Mouse (Mus musculus) limb, embryonic 11.5 days (tissue): Measurements from ENCODE around the gene Grk2. TPM values are rescaled to one million over a fixed set of nuclear protein-coding genes. Genes with fewer than 3 reads are reported as not detected.

Source experiments
- ATAC-seq: fragments of 200-750 bp; cut with Nextera tagmentation; 2 replicates; pipeline ENCODE4 v1.8.0; 2017; ENCODE audit warnings: low read depth; ENCODE audit not compliant: insufficient number of reproducible peaks, low FRiP score, low TSS enrichment
- DNase-seq: peaks from one replicate; pipeline ENCODE4 v3.0.0-alpha.2; 2015; ENCODE audit warnings: low spot score
- H3K27ac ChIP-seq: fragments of 300-500 bp; sonication (generic); replicated peaks from 2 replicates; pipeline ENCODE4 v1.5.1; 2014; ENCODE audit warnings: low read depth, mild to moderate bottlenecking, low read length
- H3K27me3 ChIP-seq: fragments of 300-500 bp; sonication (generic); 2 replicates; pipeline ENCODE4 v1.6.1; 2014; ENCODE audit warnings: mild to moderate bottlenecking, low read length, mixed read lengths; ENCODE audit not compliant: control insufficient read depth, insufficient read depth
- H3K36me3 ChIP-seq: fragments of 300-500 bp; sonication (generic); 2 replicates; pipeline ENCODE4 v1.6.1; 2014; ENCODE audit warnings: mild to moderate bottlenecking, low read length, moderate library complexity, mixed read lengths; ENCODE audit not compliant: control insufficient read depth, insufficient read depth
- H3K4me1 ChIP-seq: fragments of 300-500 bp; sonication (generic); 2 replicates; pipeline ENCODE4 v1.6.1; 2014; ENCODE audit warnings: low read length, mixed read lengths; ENCODE audit not compliant: control insufficient read depth, insufficient read depth
- H3K4me2 ChIP-seq: fragments of 300-500 bp; sonication (generic); 2 replicates; pipeline ENCODE4 v1.6.1; 2014; ENCODE audit warnings: low read depth, mild to moderate bottlenecking, moderate library complexity; ENCODE audit not compliant: severe bottlenecking
- H3K4me3 ChIP-seq: fragments of 300-500 bp; sonication (generic); 2 replicates; pipeline ENCODE4 v1.5.1; 2014; ENCODE audit warnings: low read depth, low read length
- H3K9ac ChIP-seq: fragments of 300-500 bp; sonication (generic); 2 replicates; pipeline ENCODE4 v1.6.1; 2014; ENCODE audit warnings: mild to moderate bottlenecking, low read length
- H3K9me3 ChIP-seq: fragments of 300-500 bp; sonication (generic); 2 replicates; pipeline ENCODE4 v1.6.1; 2016; ENCODE audit warnings: low read length; ENCODE audit not compliant: control insufficient read depth
- WGBS: fragments of 180-500 bp; shearing (Covaris S2); extraction: QIAGEN DNeasy Blood & Tissue Kit; methylation state at CpG from one replicate; pipeline ENCODE4 v1.1.7; 2014; 5-methylcytosine and 5-hydroxymethylcytosine counted together
- polyA plus RNA-seq: library from polyadenylated mRNA; unstranded; fragments of >200 nt; fragmentation: Nextera tagmentation; extraction: Ambion mirVana; gene quantifications from 2 replicates; pipeline ENCODE4 v1.2.1, GENCODE M21; 2014

The Grk2 gene
- polyA plus RNA-seq, 1 experiment from 2014 or later, result 15.4 TPM

DNA sequence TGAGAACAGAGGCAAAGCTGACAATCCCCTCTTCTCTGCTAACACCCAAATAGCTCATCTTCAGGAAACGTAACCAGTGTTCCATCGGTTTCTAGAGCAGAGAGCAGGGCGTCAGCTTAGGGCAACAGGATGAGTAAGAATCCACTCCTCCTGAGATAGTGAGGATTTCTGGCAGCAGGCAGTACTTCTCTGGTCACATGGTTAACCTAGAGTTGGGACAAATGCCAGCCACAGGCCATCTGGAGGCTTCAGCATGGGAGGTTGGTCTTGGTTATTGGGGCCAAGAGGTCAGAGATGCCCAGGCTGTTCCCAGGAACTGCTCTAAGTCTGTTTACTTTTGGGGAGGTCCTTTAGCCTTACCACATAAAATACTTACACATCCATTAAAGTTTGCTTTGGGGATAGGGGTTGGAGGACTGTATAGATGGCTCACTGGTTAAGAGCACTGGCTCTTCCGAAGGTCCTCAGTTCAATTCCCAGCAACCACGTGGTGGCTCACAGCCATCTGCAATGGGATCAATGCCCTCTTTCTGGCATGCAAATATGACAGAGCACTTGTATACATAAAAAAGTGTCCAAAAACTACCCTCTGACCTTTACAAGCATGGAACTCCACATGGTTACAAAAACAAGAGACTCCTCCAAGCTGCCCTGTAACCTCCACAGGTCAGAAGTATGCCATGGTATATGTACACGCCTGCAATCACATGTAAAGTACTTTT lies 9.4 kb upstream of the Grk2 start:
- H3K4me2 ChIP-seq, result no peak overlapping the region
- H3K9me3 ChIP-seq, result no peaks in the 10 kb centered on the region
- H3K4me1 ChIP-seq, result no peaks in the 10 kb centered on the region
- H3K4me3 ChIP-seq, result no peak overlapping the region
- peaks cover 18% of the 10 kb centered on the region for H3K36me3 ChIP-seq
- WGBS, result 75% methylated on average over 6 of the region's 6 CpGs
- DNase-seq (no peak), ATAC-seq (no peak)
- H3K27ac ChIP-seq, result no peak overlapping the region
- no peaks in the 10 kb centered on the region for H3K27me3 ChIP-seq
- no peak overlapping the region for H3K9ac ChIP-seq

DNA sequence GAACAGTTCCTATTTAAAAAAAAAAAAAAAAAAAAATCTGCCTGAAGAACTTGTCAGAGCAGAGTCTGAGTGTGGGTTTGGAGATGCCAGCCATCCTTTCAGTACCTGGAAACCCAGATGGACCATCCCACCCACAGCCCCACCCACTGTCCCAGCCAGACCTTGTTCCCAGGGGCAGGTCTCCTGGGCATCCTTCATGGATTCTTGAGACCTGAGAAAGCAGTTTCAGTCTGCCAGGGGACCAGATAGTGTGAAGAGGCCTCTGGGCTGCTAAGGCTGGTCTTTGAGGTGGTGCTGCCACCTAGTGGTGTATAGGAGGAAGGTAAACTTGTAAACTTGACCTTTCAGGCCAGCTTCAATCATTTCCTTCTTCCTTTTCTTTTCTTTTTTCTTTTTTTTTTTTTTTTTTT lies 3.8 kb upstream of the Grk2 start:
- Histone ChIP-seq H3K36me3 (no peaks in the 10 kb centered on the region), H3K4me1 (peaks cover 5% of the 10 kb centered on the region), H3K9ac (no peak overlapping the region), H3K4me2 (no peak overlapping the region), H3K27me3 (no peaks in the 10 kb centered on the region), H3K9me3 (no peaks in the 10 kb centered on the region), H3K27ac (no peak overlapping the region), H3K4me3 (no peak overlapping the region)
- peak; percentile 62 for DNase-seq
- ATAC-seq, result no peak; the same call in 1 of the 2 replicates

- Histone ChIP-seq H3K9ac (no peak overlapping the region), H3K27ac (no peak overlapping the region), H3K4me3 (no peak overlapping the region), H3K27me3 (no peaks in the 10 kb centered on the region), H3K36me3 (no peaks in the 10 kb centered on the region), H3K4me1 (peaks cover 10% of the 10 kb centered on the region), H3K9me3 (no peaks in the 10 kb centered on the region), H3K4me2 (no peak overlapping the region)
- DNase-seq (no peak), ATAC-seq (no peak)
- 94% methylated on average over 4 of the region's 4 CpGs for WGBS
Measured at GRCm38 (mm10) chr19:4309302-4309701, 3.3 kb upstream of the Grk2 start.

GRCm38 (mm10) chr19:4305491-4306189 lies 382 bp downstream of the Grk2 start:
- Histone ChIP-seq H3K27me3 (no peaks in the 10 kb centered on the region), H3K4me3 (peak overlapping the region; percentile 68), H3K4me1 (peaks cover 39% of the 10 kb centered on the region), H3K27ac (peak overlapping the region; percentile 81), H3K4me2 (peak overlapping the region; percentile 71), H3K9ac (peak overlapping the region; percentile 98), H3K9me3 (no peaks in the 10 kb centered on the region), H3K36me3 (no peaks in the 10 kb centered on the region)
- WGBS, result under 1% methylated on average over 42 of the region's 68 CpGs
- ATAC-seq (peak; percentile 19), DNase-seq (peak; percentile 70)

GRCm38 (mm10) chr19:4304871-4305321 lies 1.1 kb downstream of the Grk2 start:
- DNase-seq, result no peak
- ATAC-seq, result no peak
- 60% methylated on average over 4 of the region's 4 CpGs for WGBS
- Histone ChIP-seq H3K27me3 (no peaks in the 10 kb centered on the region), H3K36me3 (no peaks in the 10 kb centered on the region), H3K9me3 (no peaks in the 10 kb centered on the region), H3K4me3 (peak overlapping the region; percentile 68), H3K27ac (no peak overlapping the region), H3K4me1 (peaks cover 46% of the 10 kb centered on the region), H3K9ac (no peak overlapping the region), H3K4me2 (peak overlapping the region; percentile 71)

- Histone ChIP-seq H3K4me1 (peaks cover 46% of the 10 kb centered on the region), H3K27me3 (no peaks in the 10 kb centered on the region), H3K9me3 (no peaks in the 10 kb centered on the region), H3K36me3 (no peaks in the 10 kb centered on the region; the same call in 1 of the 2 replicates), H3K4me2 (peak overlapping the region; percentile 71), H3K9ac (0 out of 2 replicates have a peak overlapping the region, but pooled peaks have one; percentile 12), H3K27ac (no peak overlapping the region), H3K4me3 (0 out of 2 replicates have a peak overlapping the region, but pooled peaks have one; percentile 68)
- ATAC-seq, result no peak
- WGBS, result 75% methylated on average over 5 of the region's 5 CpGs
- no peak for DNase-seq
Measured at GRCm38 (mm10) chr19:4304251-4304821, 1.7 kb downstream of the Grk2 start.

DNA sequence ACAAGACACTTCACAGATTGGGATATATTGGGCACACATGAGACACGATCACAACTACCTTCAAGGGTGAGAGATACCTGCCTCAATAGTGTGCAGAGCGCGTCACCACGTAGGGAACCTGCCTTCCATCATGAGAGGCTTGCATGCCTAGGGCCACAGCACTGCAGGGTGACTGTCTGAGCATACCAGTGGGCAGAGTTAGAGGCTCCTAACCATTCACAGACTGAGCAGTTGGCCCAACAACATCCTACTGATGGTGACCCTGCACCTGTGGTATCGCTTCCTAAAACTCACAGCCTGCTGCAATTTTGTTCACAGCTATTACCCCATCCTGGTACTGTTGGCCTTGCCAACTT lies 2.4 kb downstream of the Grk2 start:
- DNase-seq (no peak), ATAC-seq (no peak)
- Histone ChIP-seq H3K4me1 (peaks cover 46% of the 10 kb centered on the region), H3K9me3 (no peaks in the 10 kb centered on the region), H3K27ac (no peak overlapping the region), H3K4me3 (no peak overlapping the region), H3K27me3 (no peaks in the 10 kb centered on the region), H3K9ac (no peak overlapping the region), H3K36me3 (no peaks in the 10 kb centered on the region; the same call in 1 of the 2 replicates), H3K4me2 (no peak overlapping the region)
- 92% methylated on average over 5 of the region's 5 CpGs for WGBS

DNA sequence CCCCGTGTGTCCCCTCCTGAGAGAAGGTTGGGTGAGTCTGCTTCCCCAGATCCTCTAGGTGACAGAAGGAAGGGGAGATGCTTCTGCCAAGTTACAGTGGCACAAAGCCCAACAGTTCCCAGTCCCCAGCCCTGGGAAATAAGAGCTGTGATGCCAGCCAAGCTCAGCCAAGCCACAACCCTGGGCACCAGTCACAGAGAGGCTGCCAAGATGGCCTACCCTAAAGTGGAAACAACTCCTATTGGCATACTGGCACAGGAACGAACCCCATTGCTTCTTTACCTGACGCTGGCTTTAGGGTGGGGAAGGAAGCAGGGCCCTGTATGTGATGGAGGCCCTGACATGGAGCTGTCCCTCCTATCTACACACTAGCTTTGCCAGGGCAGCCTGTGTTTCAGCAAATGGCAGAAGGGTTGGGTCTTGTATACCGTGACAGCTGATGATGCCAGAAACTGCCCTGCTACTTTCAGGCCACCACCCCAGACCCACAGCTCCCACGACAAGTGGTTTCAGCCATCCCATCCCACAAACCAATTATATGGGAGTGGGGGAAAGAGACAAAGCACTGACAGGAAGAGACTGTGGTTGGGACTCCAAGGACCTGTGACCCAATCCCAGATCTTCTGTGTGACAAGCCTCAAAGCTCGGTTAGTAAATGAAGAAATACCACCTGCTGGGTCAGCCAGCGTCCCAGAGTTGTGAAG lies 2.9 kb downstream of the Grk2 start:
- peaks cover 46% of the 10 kb centered on the region for H3K4me1 ChIP-seq
- no peak overlapping the region for H3K4me2 ChIP-seq
- H3K9ac ChIP-seq, result no peak overlapping the region
- 75% methylated on average over 7 of the region's 7 CpGs for whole genome bisulfite sequencing
- DNase-seq, result no peak
- no peaks in the 10 kb centered on the region for H3K27me3 ChIP-seq
- no peak overlapping the region for H3K27ac ChIP-seq
- no peak for ATAC-seq
- no peak overlapping the region for H3K4me3 ChIP-seq
- no peaks in the 10 kb centered on the region for H3K9me3 ChIP-seq
- H3K36me3 ChIP-seq, result no peaks in the 10 kb centered on the region; the same call in 1 of the 2 replicates
